Mouse (Mus musculus) stomach, embryonic 16.5 days (tissue): ENCODE results near the gene Zyx. TPM values are rescaled to one million over a fixed set of nuclear protein-coding genes. Genes with fewer than 3 reads are reported as not detected.

Source experiments
- ATAC-seq: fragments of 200-750 bp; cut with Nextera tagmentation; 2 replicates; pipeline ENCODE4 v1.8.0; 2017; ENCODE audit warnings: moderate number of reproducible peaks, moderate TSS enrichment; ENCODE audit not compliant: insufficient read depth, low FRiP score
- H3K27ac ChIP-seq: fragments of 300-500 bp; sonication (generic); 2 replicates; pipeline ENCODE4 v1.5.1; 2014; ENCODE audit warnings: low read length
- H3K27me3 ChIP-seq: fragments of 300-500 bp; sonication (generic); 2 replicates; pipeline ENCODE4 v1.6.1; 2014; ENCODE audit warnings: low read length, control low read depth, mixed read lengths; ENCODE audit not compliant: control insufficient read depth, insufficient read depth
- H3K36me3 ChIP-seq: fragments of 300-500 bp; sonication (generic); 2 replicates; pipeline ENCODE4 v1.6.1; 2014; ENCODE audit warnings: low read length; ENCODE audit not compliant: control insufficient read depth, insufficient read depth
- H3K4me1 ChIP-seq: fragments of 300-500 bp; sonication (generic); 2 replicates; pipeline ENCODE4 v1.6.1; 2014; ENCODE audit warnings: low read length, control low read depth, mixed read lengths; ENCODE audit not compliant: control insufficient read depth, insufficient read depth
- H3K4me2 ChIP-seq: fragments of 300-500 bp; sonication (generic); 2 replicates; pipeline ENCODE4 v1.6.1; 2014; ENCODE audit warnings: low read depth, low read length, mixed read lengths
- H3K4me3 ChIP-seq: fragments of 300-500 bp; sonication (generic); replicated peaks from 2 replicates; pipeline ENCODE4 v1.5.1; 2014; ENCODE audit warnings: mild to moderate bottlenecking, low read length
- H3K9ac ChIP-seq: fragments of 300-500 bp; sonication (generic); 2 replicates; pipeline ENCODE4 v1.6.1; 2014; ENCODE audit warnings: low read length
- H3K9me3 ChIP-seq: fragments of 300-500 bp; sonication (generic); replicated peaks from 2 replicates; pipeline ENCODE4 v1.6.1; 2016; ENCODE audit warnings: low read length, control low read depth; ENCODE audit not compliant: control insufficient read depth
- WGBS: fragments of 180-500 bp; shearing (Covaris S2); extraction: QIAGEN DNeasy Blood & Tissue Kit; methylation state at CpG from one replicate; pipeline ENCODE4 v1.1.7; 2014; 5-methylcytosine and 5-hydroxymethylcytosine counted together
- polyA plus RNA-seq: library from polyadenylated mRNA; unstranded; fragments of >200 nt; fragmentation: Nextera tagmentation; extraction: Ambion mirVana; gene quantifications from 2 replicates; pipeline ENCODE4 v1.2.1, GENCODE M21; 2015

Zyx gene
- polyA plus RNA-seq, 1 experiment from 2014 or later: 99.0 TPM

DNA sequence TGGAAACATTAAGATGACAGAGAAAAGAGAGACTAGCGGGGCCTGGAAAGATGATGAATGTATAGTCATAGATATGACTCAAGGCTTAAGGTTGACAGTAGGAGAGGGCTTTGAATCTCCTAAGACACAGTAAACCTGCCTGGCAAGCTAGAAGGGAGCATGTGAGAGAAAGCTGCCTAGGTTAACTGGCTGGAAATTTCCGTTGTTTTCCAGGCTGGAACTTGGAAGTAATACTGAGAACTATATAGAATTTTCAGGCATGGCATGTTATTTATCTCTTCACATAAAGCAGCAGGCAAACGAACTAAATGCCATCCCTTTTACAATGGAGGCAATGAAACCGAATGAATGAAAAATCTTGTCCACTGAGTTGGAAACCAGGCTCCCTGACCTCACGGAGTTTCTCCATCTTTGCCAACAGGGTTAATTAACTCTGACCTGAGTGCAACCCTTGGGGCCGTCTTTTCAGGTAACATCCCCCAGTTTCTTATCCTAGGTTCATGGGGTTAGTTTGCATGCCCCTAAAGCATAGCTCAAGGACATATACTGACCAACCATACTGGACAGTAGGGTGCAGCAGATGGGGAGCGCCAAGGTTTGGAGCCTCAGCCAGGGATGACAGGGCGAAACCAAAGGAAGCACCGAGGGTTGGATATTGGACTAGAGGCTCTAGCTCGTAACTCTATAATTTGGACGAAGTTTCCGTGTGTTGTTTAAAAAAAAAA lies 987 bp upstream of the Zyx start:
- H3K9ac ChIP-seq: no peak overlapping the region
- H3K27ac ChIP-seq: no peak overlapping the region
- ATAC-seq: no peak
- H3K4me2 ChIP-seq: peak overlapping the region; percentile 95
- no peaks in the 10 kb centered on the region for H3K9me3 ChIP-seq
- WGBS: 38% methylated on average over 12 of the region's 12 CpGs
- H3K4me3 ChIP-seq: peak overlapping the region; percentile 83
- peaks cover 30% of the 10 kb centered on the region for H3K4me1 ChIP-seq
- peaks cover 9% of the 10 kb centered on the region; the same call in 1 of the 2 replicates for H3K36me3 ChIP-seq
- no peaks in the 10 kb centered on the region for H3K27me3 ChIP-seq

- Histone ChIP-seq H3K4me3 (peak overlapping the region; percentile 83), H3K27me3 (no peaks in the 10 kb centered on the region), H3K4me2 (peak overlapping the region; percentile 95), H3K9me3 (no peaks in the 10 kb centered on the region), H3K4me1 (peaks cover 36% of the 10 kb centered on the region), H3K27ac (peak overlapping the region; percentile 97), H3K36me3 (peaks cover 9% of the 10 kb centered on the region; the same call in 1 of the 2 replicates), H3K9ac (peak overlapping the region; percentile 96)
- WGBS: 2% methylated on average over 11 of the region's 11 CpGs
- ATAC-seq: peak; percentile 37; the same call in 1 of the 2 replicates
These were observed 414 bp upstream of the Zyx start for GRCm38 (mm10) chr6:42349006-42349425.

GRCm38 (mm10) chr6:42350021-42350967 lies 864 bp downstream of the Zyx start:
- Histone ChIP-seq H3K27ac (peak overlapping the region; percentile 97), H3K9ac (peak overlapping the region; percentile 96), H3K4me1 (peaks cover 47% of the 10 kb centered on the region), H3K4me2 (peak overlapping the region; percentile 95), H3K9me3 (no peaks in the 10 kb centered on the region), H3K4me3 (peak overlapping the region; percentile 83), H3K27me3 (no peaks in the 10 kb centered on the region), H3K36me3 (peaks cover 9% of the 10 kb centered on the region; the same call in 1 of the 2 replicates)
- ATAC-seq: peak; percentile 2
- under 1% methylated on average over 69 of the region's 72 CpGs for WGBS

- 32% methylated on average over 13 of the region's 13 CpGs for WGBS
- Histone ChIP-seq H3K9ac (peak overlapping the region; percentile 96), H3K9me3 (no peaks in the 10 kb centered on the region), H3K4me1 (peaks cover 48% of the 10 kb centered on the region), H3K27ac (peak overlapping the region; percentile 97), H3K4me3 (peak overlapping the region; percentile 83), H3K27me3 (no peaks in the 10 kb centered on the region), H3K4me2 (peak overlapping the region; percentile 95), H3K36me3 (peaks cover 14% of the 10 kb centered on the region; the same call in 1 of the 2 replicates)
- no peak for ATAC-seq
These were observed 1.7 kb downstream of the Zyx start for GRCm38 (mm10) chr6:42350968-42351775.

- Histone ChIP-seq H3K9me3 (no peaks in the 10 kb centered on the region), H3K27me3 (no peaks in the 10 kb centered on the region), H3K4me2 (peak overlapping the region; percentile 95), H3K4me3 (peak overlapping the region; percentile 83), H3K4me1 (peaks cover 53% of the 10 kb centered on the region), H3K27ac (0 out of 2 replicates have a peak overlapping the region, but pooled peaks have one; percentile 38), H3K36me3 (peaks cover 17% of the 10 kb centered on the region; the same call in 1 of the 2 replicates), H3K9ac (peak overlapping the region; percentile 96; the same call in 1 of the 2 replicates)
- ATAC-seq: no peak
- 58% methylated on average over 7 of the region's 7 CpGs for WGBS
These were observed 2.5 kb downstream of the Zyx start for GRCm38 (mm10) chr6:42351776-42352485.

DNA sequence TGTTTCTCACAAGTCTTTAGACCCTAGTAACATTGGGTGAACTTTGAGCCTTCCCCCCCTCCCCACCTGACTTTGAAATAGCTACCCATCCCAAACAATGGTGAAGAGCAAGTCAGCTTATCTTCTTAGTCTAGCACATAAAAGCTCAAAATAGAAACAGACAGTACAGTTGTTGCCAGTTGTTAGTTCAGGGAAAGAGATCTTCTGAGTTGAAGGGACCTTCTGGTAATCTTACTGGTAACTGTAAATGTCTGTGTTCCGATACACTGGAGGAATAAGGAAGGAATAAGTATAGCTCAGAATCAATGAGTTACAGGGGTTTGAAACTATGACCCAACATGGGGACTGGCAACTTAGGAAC lies 3.0 kb downstream of the Zyx start:
- Histone ChIP-seq H3K27me3 (no peaks in the 10 kb centered on the region), H3K9me3 (no peaks in the 10 kb centered on the region), H3K4me3 (peak overlapping the region; percentile 83; the same call in 1 of the 2 replicates), H3K27ac (0 out of 2 replicates have a peak overlapping the region, but pooled peaks have one; percentile 38), H3K4me2 (peak overlapping the region; percentile 95), H3K9ac (peak overlapping the region; percentile 96; the same call in 1 of the 2 replicates), H3K36me3 (peaks cover 17% of the 10 kb centered on the region; the same call in 1 of the 2 replicates), H3K4me1 (peaks cover 56% of the 10 kb centered on the region)
- WGBS: 93% methylated on average over 1 of the region's 1 CpGs
- no peak for ATAC-seq

GRCm38 (mm10) chr6:42353180-42353579 lies 3.8 kb downstream of the Zyx start:
- Histone ChIP-seq H3K4me1 (peaks cover 63% of the 10 kb centered on the region), H3K4me3 (peak overlapping the region; percentile 15; the same call in 1 of the 2 replicates), H3K27me3 (no peaks in the 10 kb centered on the region), H3K9ac (no peak overlapping the region), H3K9me3 (no peaks in the 10 kb centered on the region), H3K27ac (no peak overlapping the region), H3K36me3 (peaks cover 24% of the 10 kb centered on the region; the same call in 1 of the 2 replicates), H3K4me2 (peak overlapping the region; percentile 95)
- 70% methylated on average over 8 of the region's 8 CpGs for WGBS
- ATAC-seq: no peak
